Mouse (Mus musculus) ZHBTc4 (cell line): ENCODE measurements around the gene Csf2rb2.
"Not testable (repeated sequence)": the region's sequence is repeated elsewhere in the genome, so short reads cannot be mapped to it uniquely, and the experiment has no call there.

Experiments used
- DNase-seq: peaks from one replicate; pipeline ENCODE4 v3.0.0-alpha.2; 2011; ENCODE audit warnings: low read depth, low spot score

The Csf2rb2 gene

GRCm38 (mm10) chr15:78305341-78305933 is at the start of gene Csf2rb2:
Csf2rb2 (minus strand) TSS chr15:78305721.
- DNase-seq = no peak

GRCm38 (mm10) chr15:78354958-78355357 is 49.4 kb upstream of the Csf2rb2 start:
- peak; percentile 52 for DNase-seq

GRCm38 (mm10) chr15:78351586-78352165 is 46.2 kb upstream of the Csf2rb2 start:
- no peak for DNase-seq

- no peak for DNase-seq
These were observed 39.0 kb upstream of the Csf2rb2 start for GRCm38 (mm10) chr15:78344567-78344966.

DNA sequence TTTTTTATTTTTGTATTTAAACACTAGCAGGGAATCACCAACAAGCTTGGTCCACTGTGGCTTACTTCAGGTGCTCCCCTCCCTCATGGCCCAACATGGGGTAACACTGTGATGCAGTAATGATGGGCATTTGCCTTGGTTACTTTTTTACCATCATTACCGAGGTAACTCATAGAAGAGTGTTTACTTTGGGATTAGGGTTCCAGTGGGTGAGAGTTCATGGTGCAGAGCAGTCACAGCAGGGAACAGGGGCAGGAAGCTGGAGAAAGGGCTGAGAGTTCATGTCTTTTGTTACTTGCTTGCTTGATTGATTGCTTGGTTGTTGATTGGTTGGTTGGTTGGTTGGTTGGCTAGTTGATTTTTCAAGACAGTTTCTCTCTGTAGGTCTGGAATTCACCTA is 38.2 kb upstream of the Csf2rb2 start:
- DNase-seq = no peak

GRCm38 (mm10) chr15:78340919-78341318 is 35.4 kb upstream of the Csf2rb2 start:
- DNase-seq = not testable (repeated sequence)

GRCm38 (mm10) chr15:78339627-78340423 is 34.3 kb upstream of the Csf2rb2 start:
- peak; percentile 66 for DNase-seq

DNA sequence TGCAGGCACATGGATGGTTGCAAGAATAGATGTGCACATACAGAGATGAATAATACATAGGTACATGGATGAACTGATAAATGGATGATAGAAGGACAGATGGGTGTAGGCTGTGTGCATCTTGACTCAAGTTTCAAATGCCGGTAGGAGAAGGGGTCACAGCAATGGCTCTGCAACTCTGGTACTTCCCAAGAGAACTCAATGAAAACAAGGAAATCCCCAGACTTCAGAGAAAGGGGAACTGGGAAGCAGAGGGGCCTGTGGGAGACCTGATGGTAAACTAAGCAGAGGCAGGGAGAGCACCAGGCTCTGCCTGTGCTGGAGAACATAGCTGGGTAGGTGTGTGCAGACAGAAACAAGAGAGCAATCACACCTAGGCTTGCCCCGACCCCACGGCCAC is 28.9 kb upstream of the Csf2rb2 start:
- DNase-seq = no peak

- DNase-seq = no peak
These were observed 27.5 kb upstream of the Csf2rb2 start for GRCm38 (mm10) chr15:78332981-78333380.

GRCm38 (mm10) chr15:78331523-78332340 is 26.2 kb upstream of the Csf2rb2 start:
- no peak for DNase-seq

DNA sequence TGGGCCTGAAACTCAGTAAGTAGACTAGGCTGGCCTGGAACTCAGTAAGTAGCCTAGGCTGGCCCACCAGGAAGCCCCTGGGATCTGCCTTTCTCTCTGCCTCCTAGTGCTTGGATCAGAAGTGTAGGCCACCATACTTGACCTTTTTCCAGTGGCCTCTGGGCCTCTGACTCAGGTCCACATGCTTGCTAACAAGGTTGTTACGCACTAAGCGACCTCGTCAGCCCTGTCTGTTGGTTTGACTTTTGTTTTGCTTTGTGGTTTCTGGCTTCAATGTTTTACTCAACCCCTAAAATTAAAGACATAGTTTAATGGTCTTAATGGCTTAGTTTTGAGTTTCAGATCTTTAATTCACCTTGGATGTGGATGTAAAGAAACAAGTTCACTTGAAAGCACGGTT is 25.2 kb upstream of the Csf2rb2 start:
- no peak for DNase-seq

- not testable (repeated sequence) for DNase-seq
These were observed 24.5 kb upstream of the Csf2rb2 start for GRCm38 (mm10) chr15:78329972-78330371.

GRCm38 (mm10) chr15:78328520-78329097 is 23.1 kb upstream of the Csf2rb2 start:
- DNase-seq = no peak

DNA sequence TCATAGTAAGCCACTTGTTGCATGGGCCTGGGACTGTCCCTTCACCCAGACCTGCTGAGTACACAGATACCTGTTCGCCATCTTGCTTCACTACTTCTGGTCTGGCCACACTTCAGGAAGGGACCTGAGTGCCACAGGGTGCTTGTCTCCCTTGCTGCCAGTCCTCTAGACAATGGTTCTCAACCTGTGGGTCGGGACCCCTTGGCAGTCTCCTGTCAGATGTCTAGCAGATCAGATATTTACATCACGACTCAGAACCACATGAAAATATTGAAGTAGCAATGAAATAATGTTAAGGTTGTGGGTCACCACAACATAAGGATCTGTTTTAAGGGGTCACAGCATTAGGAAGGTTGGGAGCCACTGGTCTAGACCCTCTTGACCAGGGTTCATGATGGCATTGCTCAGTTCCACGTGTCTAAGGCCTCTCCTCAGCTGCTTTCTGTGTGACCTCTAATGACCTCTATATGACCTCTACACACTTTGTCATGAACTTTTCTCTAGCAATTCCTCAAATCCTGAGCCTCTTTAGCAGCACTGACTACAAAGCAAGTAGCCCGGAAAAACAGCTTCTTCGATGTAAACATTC is 22.3 kb upstream of the Csf2rb2 start:
- DNase-seq = not testable (repeated sequence)

- no peak for DNase-seq
These were observed 21.2 kb upstream of the Csf2rb2 start for GRCm38 (mm10) chr15:78326747-78327146.

- DNase-seq = no peak
These were observed 20.3 kb upstream of the Csf2rb2 start, which contains the start of gene Csf2rb for GRCm38 (mm10) chr15:78325671-78326339. Csf2rb (plus strand) TSS chr15:78325752.

- no peak for DNase-seq
These were observed 18.8 kb upstream of the Csf2rb2 start for GRCm38 (mm10) chr15:78324294-78324693.

- no peak for DNase-seq
These were observed 17.8 kb upstream of the Csf2rb2 start for GRCm38 (mm10) chr15:78323366-78323765.

- peak; percentile 66 for DNase-seq
These were observed 15.4 kb upstream of the Csf2rb2 start for GRCm38 (mm10) chr15:78320825-78321496.
